Mouse (Mus musculus): ENCODE results near the gene Slc30a1.

DNA sequence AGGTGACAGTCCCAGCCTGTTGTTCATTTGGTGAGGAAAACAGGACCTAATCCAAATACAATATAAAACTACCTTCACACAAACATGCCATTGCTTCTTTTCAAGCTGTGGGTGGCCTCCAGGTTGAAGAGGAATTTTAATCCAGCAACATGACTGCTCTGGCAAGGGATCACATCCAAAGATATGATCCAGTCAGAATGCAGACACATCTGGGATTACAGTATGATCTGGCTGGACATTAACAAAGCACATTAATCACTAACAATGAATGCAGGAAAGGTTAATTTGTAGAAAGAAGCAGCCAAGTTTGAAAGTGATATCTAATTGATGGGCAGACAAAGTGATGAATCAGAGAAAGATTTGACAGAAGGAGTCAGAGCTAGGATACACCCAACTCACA is 48.4 kb upstream of the Slc30a1 start:
- TF ChIP-seq POLR2A (IDR thresholded peaks at IDR 0.05; ENCODE audit: borderline replicate concordance, insufficient read depth, low read length): no peak
- TF ChIP-seq CTCF (IDR thresholded peaks at IDR 0.05; ENCODE audit: borderline replicate concordance, insufficient read depth, low read depth, low read length): no peak
